Mouse (Mus musculus): ENCODE measurements at regions not wholly inside any gene's neighbourhood (a gene's known extent, or its start where the extent isn't known, plus 50 kb on each side); places are given as distances from the start of the nearest gene placed in this dataset.

DNA sequence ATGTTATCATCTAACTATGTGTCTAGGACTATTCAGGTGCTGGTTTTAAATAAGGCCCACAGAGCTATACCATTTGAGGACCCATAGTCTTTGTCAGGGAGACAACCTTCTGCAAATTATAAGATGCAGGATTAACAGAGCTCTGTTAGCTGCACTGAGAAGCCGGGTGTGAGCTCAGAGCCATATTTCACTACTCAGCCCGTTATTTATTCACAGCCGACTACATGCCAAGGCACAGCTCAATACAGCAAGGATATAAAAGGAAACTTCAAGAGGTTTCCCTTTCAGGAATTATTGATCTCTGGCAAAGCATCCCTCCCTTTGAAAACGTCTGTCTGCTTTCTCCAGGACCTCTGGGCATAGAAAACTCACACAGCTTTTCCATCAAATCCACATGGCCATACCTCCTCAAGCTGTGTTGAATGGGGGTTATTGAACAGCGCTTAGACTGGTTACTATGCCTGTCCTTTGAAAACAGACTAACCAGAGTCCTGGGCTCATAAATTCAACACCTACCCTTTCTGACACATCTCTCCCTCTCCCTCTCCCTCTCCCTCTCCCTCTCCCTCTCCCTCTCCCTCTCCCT, 78.7 kb upstream of the Basp1 start:
- no peaks in the 10 kb centered on the region for H3K27me3 ChIP-seq (ENCODE audit: control insufficient read depth, insufficient read depth, low read length)
- no peak overlapping the region for H3K4me3 ChIP-seq (replicated peaks; ENCODE audit: low read length)
- no peak overlapping the region for H3K4me2 ChIP-seq (ENCODE audit: low read depth, low read length)
- H3K4me1 ChIP-seq (ENCODE audit: control insufficient read depth, insufficient read depth, low read length): 0 out of 2 replicates have a peak, but pooled peaks cover 2% of the 10 kb centered on the region
- 40% methylated on average over 5 of the region's 5 CpGs for WGBS
- H3K9ac ChIP-seq (ENCODE audit: low read length): no peak overlapping the region
- no peaks in the 10 kb centered on the region for H3K9me3 ChIP-seq (replicated peaks; ENCODE audit: control insufficient read depth, low read length)
- no peaks in the 10 kb centered on the region for H3K36me3 ChIP-seq (ENCODE audit: control insufficient read depth, insufficient read depth, low read length)
- H3K27ac ChIP-seq (ENCODE audit: low read length): no peak overlapping the region
- no peak for ATAC-seq (ENCODE audit: insufficient read depth, low FRiP score)

DNA sequence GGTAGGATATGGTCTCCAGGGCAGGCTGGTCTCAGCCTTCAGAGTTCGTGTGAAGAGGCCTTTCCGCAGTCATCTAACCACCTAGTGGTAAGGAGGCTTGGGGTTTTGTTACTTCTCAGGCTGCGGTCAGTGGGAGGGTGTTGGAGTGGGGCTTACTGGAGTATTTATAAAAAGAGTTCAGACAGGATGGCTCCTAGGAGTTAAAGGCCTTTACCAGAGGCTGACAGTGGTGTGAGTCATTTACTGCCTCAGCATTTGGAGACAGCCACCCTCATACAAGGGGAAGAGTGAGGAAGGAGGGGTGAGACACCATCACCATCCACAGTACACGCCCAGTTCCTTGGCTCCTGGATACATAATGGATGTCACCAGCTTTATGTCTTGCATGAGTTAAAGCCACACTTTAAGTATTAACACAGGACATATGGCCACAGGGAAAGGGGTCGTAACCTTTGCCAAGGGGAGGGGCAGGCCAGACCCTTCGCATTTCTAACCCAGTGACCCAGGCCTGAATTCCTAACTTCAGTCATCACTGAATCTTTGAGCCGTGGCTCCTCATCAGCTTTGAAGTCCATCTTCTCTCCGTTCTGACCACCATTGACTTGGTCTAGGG, 81.2 kb upstream of the Basp1 start:
- no peaks in the 10 kb centered on the region for H3K36me3 ChIP-seq (ENCODE audit: control insufficient read depth, insufficient read depth, low read length)
- H3K4me1 ChIP-seq (ENCODE audit: control insufficient read depth, insufficient read depth, low read length): 0 out of 2 replicates have a peak, but pooled peaks cover 2% of the 10 kb centered on the region
- no peak overlapping the region for H3K4me2 ChIP-seq (ENCODE audit: low read depth, low read length)
- no peak overlapping the region for H3K27ac ChIP-seq (ENCODE audit: low read length)
- H3K9me3 ChIP-seq (replicated peaks; ENCODE audit: control insufficient read depth, low read length): no peaks in the 10 kb centered on the region
- 77% methylated on average over 8 of the region's 8 CpGs for WGBS
- H3K27me3 ChIP-seq (ENCODE audit: control insufficient read depth, insufficient read depth, low read length): no peaks in the 10 kb centered on the region
- H3K9ac ChIP-seq (ENCODE audit: low read length): no peak overlapping the region
- H3K4me3 ChIP-seq (replicated peaks; ENCODE audit: low read length): no peak overlapping the region
- no peak for ATAC-seq (ENCODE audit: insufficient read depth, low FRiP score)

GRCm38 (mm10) chr15:25495926-25496644, 82.5 kb upstream of the Basp1 start:
- Histone ChIP-seq H3K36me3 (ENCODE audit: control insufficient read depth, insufficient read depth, low read length) (no peaks in the 10 kb centered on the region), H3K9me3 (replicated peaks; ENCODE audit: control insufficient read depth, low read length) (no peaks in the 10 kb centered on the region), H3K27ac (ENCODE audit: low read length) (no peak overlapping the region), H3K4me2 (ENCODE audit: low read depth, low read length) (no peak overlapping the region), H3K4me3 (replicated peaks; ENCODE audit: low read length) (no peak overlapping the region), H3K4me1 (ENCODE audit: control insufficient read depth, insufficient read depth, low read length) (0 out of 2 replicates have a peak, but pooled peaks cover 2% of the 10 kb centered on the region), H3K27me3 (ENCODE audit: control insufficient read depth, insufficient read depth, low read length) (no peaks in the 10 kb centered on the region), H3K9ac (ENCODE audit: low read length) (no peak overlapping the region)
- 46% methylated on average over 7 of the region's 7 CpGs for WGBS
- no peak for ATAC-seq (ENCODE audit: insufficient read depth, low FRiP score)

DNA sequence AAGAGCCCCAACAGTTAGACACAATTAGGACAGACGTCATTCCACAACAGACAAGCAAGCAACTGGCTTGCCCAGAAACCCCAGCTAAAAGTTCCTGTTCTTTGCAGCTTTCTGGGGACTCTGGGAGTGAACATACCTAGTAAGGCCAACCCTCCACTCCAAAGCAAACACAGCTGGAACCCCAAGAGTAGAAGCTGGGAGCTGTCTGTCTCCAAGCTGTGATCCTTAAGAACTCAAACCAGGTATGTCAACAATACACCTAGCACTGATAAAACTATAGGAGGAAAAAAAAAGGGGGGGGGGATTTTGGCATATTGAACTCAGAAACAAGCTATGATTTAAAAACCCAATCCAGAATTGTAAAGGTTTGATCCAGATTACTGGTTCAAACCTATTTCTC, 84.2 kb upstream of the Basp1 start:
- Histone ChIP-seq H3K4me2 (ENCODE audit: low read depth, low read length) (no peak overlapping the region), H3K9ac (ENCODE audit: low read length) (no peak overlapping the region), H3K4me3 (replicated peaks; ENCODE audit: low read length) (no peak overlapping the region), H3K9me3 (replicated peaks; ENCODE audit: control insufficient read depth, low read length) (no peaks in the 10 kb centered on the region), H3K36me3 (ENCODE audit: control insufficient read depth, insufficient read depth, low read length) (no peaks in the 10 kb centered on the region), H3K4me1 (ENCODE audit: control insufficient read depth, insufficient read depth, low read length) (0 out of 2 replicates have a peak, but pooled peaks cover 2% of the 10 kb centered on the region), H3K27me3 (ENCODE audit: control insufficient read depth, insufficient read depth, low read length) (no peaks in the 10 kb centered on the region), H3K27ac (ENCODE audit: low read length) (no peak overlapping the region)
- ATAC-seq (ENCODE audit: insufficient read depth, low FRiP score): 0 out of 2 replicates have a peak, but pooled peaks have one; percentile 25
- whole genome bisulfite sequencing: 42% methylated on average over 1 of the region's 1 CpGs

- Histone ChIP-seq H3K4me1 (ENCODE audit: control insufficient read depth, insufficient read depth, low read length) (0 out of 2 replicates have a peak, but pooled peaks cover 4% of the 10 kb centered on the region), H3K36me3 (ENCODE audit: control insufficient read depth, insufficient read depth, low read length) (no peaks in the 10 kb centered on the region), H3K9me3 (replicated peaks; ENCODE audit: control insufficient read depth, low read length) (no peaks in the 10 kb centered on the region), H3K4me3 (replicated peaks; ENCODE audit: low read length) (no peak overlapping the region), H3K27ac (ENCODE audit: low read length) (no peak overlapping the region), H3K27me3 (ENCODE audit: control insufficient read depth, insufficient read depth, low read length) (no peaks in the 10 kb centered on the region), H3K9ac (ENCODE audit: low read length) (no peak overlapping the region), H3K4me2 (ENCODE audit: low read depth, low read length) (no peak overlapping the region)
- ATAC-seq (ENCODE audit: insufficient read depth, low FRiP score): no peak
- WGBS: 66% methylated on average over 2 of the region's 2 CpGs
Measured at GRCm38 (mm10) chr15:25498422-25498821, 84.9 kb upstream of the Basp1 start.

DNA sequence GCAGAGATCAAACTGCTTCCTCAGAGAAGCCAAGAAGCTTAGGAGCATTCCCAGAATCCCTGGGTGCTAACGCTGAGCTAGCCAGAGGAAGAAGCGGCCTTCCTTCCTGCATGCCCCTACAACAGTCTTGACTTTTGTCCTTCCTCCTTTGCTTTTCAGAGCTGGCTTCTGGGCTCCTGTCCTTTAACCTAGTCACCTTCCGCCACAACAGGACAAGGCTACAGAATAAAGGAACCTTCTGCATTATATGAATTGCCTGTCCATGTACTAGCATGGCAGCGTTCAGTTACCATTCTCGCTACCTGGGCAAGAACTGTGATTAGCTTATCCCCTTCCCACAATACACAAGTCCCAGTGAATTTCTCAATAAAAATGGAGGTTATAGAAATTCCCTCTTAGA, 88.9 kb upstream of the Basp1 start:
- H3K9me3 ChIP-seq (replicated peaks; ENCODE audit: control insufficient read depth, low read length): no peaks in the 10 kb centered on the region
- H3K36me3 ChIP-seq (ENCODE audit: control insufficient read depth, insufficient read depth, low read length): no peaks in the 10 kb centered on the region
- no peak overlapping the region for H3K9ac ChIP-seq (ENCODE audit: low read length)
- no peak for ATAC-seq (ENCODE audit: insufficient read depth, low FRiP score)
- 77% methylated on average over 5 of the region's 5 CpGs for WGBS
- no peaks in the 10 kb centered on the region for H3K27me3 ChIP-seq (ENCODE audit: control insufficient read depth, insufficient read depth, low read length)
- H3K27ac ChIP-seq (ENCODE audit: low read length): no peak overlapping the region
- no peak overlapping the region for H3K4me2 ChIP-seq (ENCODE audit: low read depth, low read length)
- 0 out of 2 replicates have a peak, but pooled peaks cover 6% of the 10 kb centered on the region for H3K4me1 ChIP-seq (ENCODE audit: control insufficient read depth, insufficient read depth, low read length)
- no peak overlapping the region for H3K4me3 ChIP-seq (replicated peaks; ENCODE audit: low read length)

DNA sequence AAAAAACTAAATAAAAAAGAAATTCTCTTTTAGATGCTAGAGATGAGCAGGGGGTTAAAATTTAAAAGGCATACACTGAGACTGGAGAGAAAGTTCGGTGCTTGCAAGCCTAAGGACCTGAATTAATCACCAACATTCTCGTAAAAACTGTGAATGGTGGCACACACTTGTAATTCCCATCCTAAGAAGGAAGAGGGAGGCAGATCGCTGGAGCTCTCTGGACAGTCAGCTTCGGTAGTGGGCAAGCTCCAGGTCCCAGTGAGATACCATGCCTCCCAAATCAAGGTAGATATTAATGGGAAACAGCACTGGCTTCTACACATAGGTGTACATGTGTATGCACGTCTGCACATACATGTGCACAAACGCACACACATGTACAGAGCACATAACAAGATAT, 89.5 kb upstream of the Basp1 start:
- Histone ChIP-seq H3K27me3 (ENCODE audit: control insufficient read depth, insufficient read depth, low read length) (no peaks in the 10 kb centered on the region), H3K9me3 (replicated peaks; ENCODE audit: control insufficient read depth, low read length) (no peaks in the 10 kb centered on the region), H3K4me1 (ENCODE audit: control insufficient read depth, insufficient read depth, low read length) (0 out of 2 replicates have a peak, but pooled peaks cover 6% of the 10 kb centered on the region), H3K4me3 (replicated peaks; ENCODE audit: low read length) (no peak overlapping the region), H3K36me3 (ENCODE audit: control insufficient read depth, insufficient read depth, low read length) (no peaks in the 10 kb centered on the region), H3K4me2 (ENCODE audit: low read depth, low read length) (no peak overlapping the region), H3K27ac (ENCODE audit: low read length) (no peak overlapping the region), H3K9ac (ENCODE audit: low read length) (no peak overlapping the region)
- 54% methylated on average over 6 of the region's 6 CpGs for WGBS
- ATAC-seq (ENCODE audit: insufficient read depth, low FRiP score): no peak

DNA sequence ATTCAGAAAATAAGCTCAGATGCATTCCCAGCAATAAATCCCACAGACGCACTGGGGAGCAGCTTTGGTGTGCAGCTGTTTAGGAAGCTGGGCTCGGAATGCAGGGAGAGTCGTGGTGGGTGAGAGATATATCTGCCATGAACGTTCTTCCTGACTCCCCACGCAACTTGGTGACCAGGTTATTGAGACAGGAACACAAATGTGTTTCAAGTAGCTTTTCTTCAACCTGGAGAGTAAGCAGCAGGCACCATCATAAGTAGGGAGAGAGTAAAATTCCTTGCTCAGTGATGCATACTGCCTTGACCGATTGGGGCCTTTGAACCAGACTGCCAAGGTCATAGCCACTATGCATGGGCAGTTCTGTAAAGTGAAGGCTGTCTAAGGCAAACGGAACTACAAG, 95.6 kb upstream of the Basp1 start:
- H3K4me2 ChIP-seq (ENCODE audit: low read depth, low read length): no peak overlapping the region
- no peaks in the 10 kb centered on the region for H3K36me3 ChIP-seq (ENCODE audit: control insufficient read depth, insufficient read depth, low read length)
- no peak overlapping the region for H3K4me3 ChIP-seq (replicated peaks; ENCODE audit: low read length)
- no peaks in the 10 kb centered on the region for H3K27me3 ChIP-seq (ENCODE audit: control insufficient read depth, insufficient read depth, low read length)
- H3K9me3 ChIP-seq (replicated peaks; ENCODE audit: control insufficient read depth, low read length): no peaks in the 10 kb centered on the region
- H3K9ac ChIP-seq (ENCODE audit: low read length): no peak overlapping the region
- H3K4me1 ChIP-seq (ENCODE audit: control insufficient read depth, insufficient read depth, low read length): peaks cover 8% of the 10 kb centered on the region
- no peak overlapping the region for H3K27ac ChIP-seq (ENCODE audit: low read length)
- 51% methylated on average over 7 of the region's 7 CpGs for WGBS
- no peak for ATAC-seq (ENCODE audit: insufficient read depth, low FRiP score)

GRCm38 (mm10) chr15:25509584-25509983, 96.0 kb upstream of the Basp1 start:
- Histone ChIP-seq H3K9ac (ENCODE audit: low read length) (no peak overlapping the region), H3K27me3 (ENCODE audit: control insufficient read depth, insufficient read depth, low read length) (no peaks in the 10 kb centered on the region), H3K9me3 (replicated peaks; ENCODE audit: control insufficient read depth, low read length) (no peaks in the 10 kb centered on the region), H3K4me3 (replicated peaks; ENCODE audit: low read length) (no peak overlapping the region), H3K27ac (ENCODE audit: low read length) (no peak overlapping the region), H3K4me2 (ENCODE audit: low read depth, low read length) (no peak overlapping the region), H3K4me1 (ENCODE audit: control insufficient read depth, insufficient read depth, low read length) (peaks cover 8% of the 10 kb centered on the region), H3K36me3 (ENCODE audit: control insufficient read depth, insufficient read depth, low read length) (no peaks in the 10 kb centered on the region)
- 57% methylated on average over 8 of the region's 8 CpGs for WGBS
- ATAC-seq (ENCODE audit: insufficient read depth, low FRiP score): no peak

Measured in stomach, embryonic 16.5 days (tissue).